Mouse (Mus musculus): ENCODE measurements around the gene Mpst. TPM values are rescaled to one million over a fixed set of nuclear protein-coding genes. Genes with fewer than 3 reads are reported as not detected.
A peak's percentile ranks its signal among the peaks of the same experiment; 100 is the strongest.

The Mpst gene
- total and polyA plus RNA-seq, 3 experiments, result 38.6 to 86.7 TPM; not detected in 1

DNA sequence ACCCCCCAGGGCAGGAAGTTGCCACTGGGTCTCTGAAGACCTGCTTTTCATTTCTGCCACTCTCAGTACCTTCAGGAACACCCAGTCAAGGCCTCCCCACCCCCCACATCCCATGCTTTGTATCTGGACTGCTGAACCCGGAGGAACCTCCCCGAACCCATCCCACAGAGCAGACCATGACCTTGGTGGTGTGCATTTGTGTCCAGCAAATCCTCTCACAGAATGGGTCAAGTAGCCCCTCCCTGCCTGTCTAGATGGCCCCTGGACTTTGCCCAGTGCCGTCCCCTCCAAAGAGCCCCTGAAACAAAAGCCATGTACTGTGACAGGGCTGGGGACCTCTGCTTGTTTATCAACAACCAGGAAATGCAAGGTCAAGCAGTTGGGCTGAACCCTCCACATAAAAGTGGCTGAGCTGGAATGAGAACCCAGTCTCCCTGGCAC lies 2.9 kb upstream of the Mpst start:
- Histone ChIP-seq H3K27me3 (ENCODE audit: control insufficient read depth in 1 of 2, insufficient read depth in 2 of 2, low read length in 2 of 2) (no peaks in the 10 kb centered on the region), H3K4me1 (ENCODE audit: control insufficient read depth in 1 of 2, insufficient read depth in 2 of 2, low read length in 2 of 2) (peaks cover 12 to 36% of the 10 kb centered on the region in 2 experiments), H3K36me3 (ENCODE audit: control insufficient read depth in 1 of 2, insufficient read depth in 2 of 2, low read length in 2 of 2) (peaks cover 0 to 22% of the 10 kb centered on the region in 2 experiments; a peak in 2 of 4 replicates), H3K79me2 (ENCODE audit: control insufficient read depth, insufficient read depth, low read length, poor library complexity) (peaks cover 9% of the 10 kb centered on the region; the same call in 1 of the 2 replicates), H3K4me3 (ENCODE audit: control insufficient read depth in 1 of 2, insufficient read depth in 1 of 2, low read depth in 2 of 2, low read length in 2 of 2) (no peak overlapping the region; a peak in 1 of 4 replicates), H3K27ac (ENCODE audit: control insufficient read depth, low read depth, low read length) (no peak overlapping the region), H3K9ac (ENCODE audit: control insufficient read depth, low read depth, low read length, poor library complexity, severe bottlenecking) (peak overlapping the region; percentile 44), H3K9me3 (replicated peaks; ENCODE audit: insufficient read depth, low read length) (no peaks in the 10 kb centered on the region)
- peak; percentile 11 for DNase-seq (ENCODE audit: low read depth, low spot score)
- no peak for TF ChIP-seq MAZ (IDR thresholded peaks at IDR 0.05; ENCODE audit: low read depth, low read length)
- no peak for TF ChIP-seq RAD21 (IDR thresholded peaks at IDR 0.05; ENCODE audit: low read depth, low read length)
- TF ChIP-seq MYB (IDR thresholded peaks at IDR 0.05; ENCODE audit: low read depth, low read length), result 0 out of 2 replicates have a peak, but pooled peaks have one; percentile 3
- TF ChIP-seq POLR2AphosphoS2 (IDR thresholded peaks at IDR 0.05; ENCODE audit: low read length), result no peak
- TF ChIP-seq SIN3A (IDR thresholded peaks at IDR 0.05; ENCODE audit: low read length), result 0 out of 2 replicates have a peak, but pooled peaks have one; percentile 9
- TF ChIP-seq TAL1 (IDR thresholded peaks at IDR 0.05; ENCODE audit: low read length), result no peak
- no peak for TF ChIP-seq EP300 (IDR thresholded peaks at IDR 0.05; ENCODE audit: low read depth in 1 of 2, low read length in 2 of 2)
- no peak for TF ChIP-seq ELF1 (IDR thresholded peaks at IDR 0.05; ENCODE audit: low read depth, low read length)

DNA sequence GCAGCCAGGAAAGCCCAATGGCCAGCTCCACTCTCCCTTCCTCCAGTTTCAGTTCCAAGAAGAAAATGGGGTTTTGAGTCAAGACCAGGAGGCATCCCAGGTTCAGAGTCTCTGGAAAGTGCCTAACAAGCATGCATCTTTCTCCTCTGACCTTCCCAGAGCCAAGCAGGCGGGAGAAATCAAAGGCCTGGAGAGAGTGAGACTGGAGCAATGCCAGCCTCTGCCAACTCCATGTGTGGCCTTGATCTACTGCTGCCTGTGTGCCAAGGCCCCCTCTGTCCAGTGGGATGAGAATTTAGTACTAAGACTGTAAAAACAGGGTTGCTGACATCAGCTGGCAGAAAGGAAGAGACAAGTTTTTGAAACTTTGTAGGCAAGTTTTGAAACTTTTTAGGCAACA lies 2.3 kb upstream of the Mpst start:
- no peaks in the 10 kb centered on the region for H3K9me3 ChIP-seq (replicated peaks; ENCODE audit: insufficient read depth, low read length)
- no peak for TF ChIP-seq MEF2A (IDR thresholded peaks at IDR 0.05; ENCODE audit: extremely low read depth, insufficient replicate concordance, low read depth, low read length, poor library complexity, severe bottlenecking)
- no peak for TF ChIP-seq ETS1 (IDR thresholded peaks at IDR 0.05; ENCODE audit: low read depth, low read length)
- TF ChIP-seq POLR2AphosphoS5 (IDR thresholded peaks at IDR 0.05; ENCODE audit: borderline replicate concordance, low read depth, low read length), result no peak
- 0 out of 4 replicates have a peak, but pooled peaks of 1 of the 2 experiments have one; percentile 9 for TF ChIP-seq EP300 (IDR thresholded peaks at IDR 0.05; ENCODE audit: low read depth in 1 of 2, low read length in 2 of 2)
- no peak for TF ChIP-seq ZC3H11A (IDR thresholded peaks at IDR 0.05; ENCODE audit: low read depth, low read length)
- no peak for TF ChIP-seq POLR2A (IDR thresholded peaks at IDR 0.05; ENCODE audit: control insufficient read depth in 1 of 2, insufficient read depth in 1 of 2, low read depth in 1 of 2, low read length in 2 of 2, poor library complexity in 1 of 2)
- H3K36me3 ChIP-seq (ENCODE audit: control insufficient read depth in 1 of 2, insufficient read depth in 2 of 2, low read length in 2 of 2), result peaks cover 0 to 22% of the 10 kb centered on the region in 2 experiments; a peak in 2 of 4 replicates
- peak overlapping the region; percentile 44 for H3K9ac ChIP-seq (ENCODE audit: control insufficient read depth, low read depth, low read length, poor library complexity, severe bottlenecking)
- H3K79me2 ChIP-seq (ENCODE audit: control insufficient read depth, insufficient read depth, low read length, poor library complexity), result peaks cover 9% of the 10 kb centered on the region; the same call in 1 of the 2 replicates
- DNase-seq (ENCODE audit: low read depth, low spot score), result peak; percentile 34
- no peaks in the 10 kb centered on the region for H3K27me3 ChIP-seq (ENCODE audit: control insufficient read depth in 1 of 2, insufficient read depth in 2 of 2, low read length in 2 of 2)
- H3K4me3 ChIP-seq (ENCODE audit: control insufficient read depth in 1 of 2, insufficient read depth in 1 of 2, low read depth in 2 of 2, low read length in 2 of 2), result peak overlapping the region in 1 of 2 experiments; percentile 43; a peak in 2 of 4 replicates
- H3K27ac ChIP-seq (ENCODE audit: control insufficient read depth, low read depth, low read length), result no peak overlapping the region
- peaks cover 12 to 36% of the 10 kb centered on the region in 2 experiments for H3K4me1 ChIP-seq (ENCODE audit: control insufficient read depth in 1 of 2, insufficient read depth in 2 of 2, low read length in 2 of 2)

DNA sequence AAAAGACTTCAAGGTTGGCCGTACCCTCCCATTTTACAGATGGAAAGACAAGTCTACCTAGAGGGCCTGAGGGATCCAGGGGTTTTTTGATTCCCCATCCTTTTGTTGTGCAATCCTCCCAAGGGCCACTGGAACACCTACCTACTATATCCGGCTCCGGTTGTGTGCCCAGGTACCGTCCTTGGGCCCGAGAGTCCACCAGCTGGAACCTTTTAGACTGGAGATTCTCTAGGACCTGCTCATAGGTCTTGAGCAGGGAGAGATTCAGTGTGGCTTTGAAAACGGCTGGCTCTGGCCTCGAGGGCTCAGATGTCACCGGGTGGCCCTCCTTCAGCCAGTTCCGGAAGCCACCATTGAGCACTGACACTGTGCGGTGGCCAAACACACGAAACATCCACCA lies 1.1 kb upstream of the Mpst start:
- TF ChIP-seq MAFK (IDR thresholded peaks at IDR 0.05; ENCODE audit: borderline replicate concordance, low read depth, low read length) (no peak), E2F4 (IDR thresholded peaks at IDR 0.05; ENCODE audit: borderline replicate concordance, low read depth, low read length) (no peak), HCFC1 (IDR thresholded peaks at IDR 0.05; ENCODE audit: low read depth, low read length) (no peak), ZKSCAN1 (IDR thresholded peaks at IDR 0.05; ENCODE audit: low read depth, low read length) (no peak), ETS1 (IDR thresholded peaks at IDR 0.05; ENCODE audit: low read depth, low read length) (no peak), JUND (IDR thresholded peaks at IDR 0.05; ENCODE audit: low read depth, low read length) (no peak)
- peaks cover 9% of the 10 kb centered on the region; the same call in 1 of the 2 replicates for H3K79me2 ChIP-seq (ENCODE audit: control insufficient read depth, insufficient read depth, low read length, poor library complexity)
- DNase-seq (ENCODE audit: low read depth, low spot score), result peak; percentile 10
- H3K27ac ChIP-seq (ENCODE audit: control insufficient read depth, low read depth, low read length), result peak overlapping the region; percentile 6; the same call in 1 of the 2 replicates
- peak overlapping the region; percentile 96 for H3K9ac ChIP-seq (ENCODE audit: control insufficient read depth, low read depth, low read length, poor library complexity, severe bottlenecking)
- no peaks in the 10 kb centered on the region for H3K9me3 ChIP-seq (replicated peaks; ENCODE audit: insufficient read depth, low read length)
- no peaks in the 10 kb centered on the region for H3K27me3 ChIP-seq (ENCODE audit: control insufficient read depth in 1 of 2, insufficient read depth in 2 of 2, low read length in 2 of 2)
- peaks cover 0 to 22% of the 10 kb centered on the region in 2 experiments; a peak in 2 of 4 replicates for H3K36me3 ChIP-seq (ENCODE audit: control insufficient read depth in 1 of 2, insufficient read depth in 2 of 2, low read length in 2 of 2)
- H3K4me1 ChIP-seq (ENCODE audit: control insufficient read depth in 1 of 2, insufficient read depth in 2 of 2, low read length in 2 of 2), result peaks cover 12 to 36% of the 10 kb centered on the region in 2 experiments
- peak overlapping the region; percentile 93 to 96 for H3K4me3 ChIP-seq (ENCODE audit: control insufficient read depth in 1 of 2, insufficient read depth in 1 of 2, low read depth in 2 of 2, low read length in 2 of 2)
